Mouse (Mus musculus) urinary bladder, postnatal 4 days (tissue): Measurements from ENCODE around the gene Angel2.
"Not testable (repeated sequence)": the region's sequence is repeated elsewhere in the genome, so short reads cannot be mapped to it uniquely, and the experiment has no call there.

Source experiments
- DNase-seq, 2 experiments: peaks; one replicate each; pipeline ENCODE4 v3.0.0; 2021 to 2022; ENCODE audit warnings: low spot score in 2 of 2

Angel2 gene

GRCm38 (mm10) chr1:190924812-190925211, at the start of gene Angel2:
Gene Angel2 (plus strand): TSS chr1:190925112.
- not testable (repeated sequence) for DNase-seq

- no peak for DNase-seq
Measured at GRCm38 (mm10) chr1:190875751-190876150, 49.2 kb upstream of the Angel2 start.

GRCm38 (mm10) chr1:190880638-190881037, 44.3 kb upstream of the Angel2 start:
- no peak for DNase-seq

GRCm38 (mm10) chr1:190881422-190881821, 43.5 kb upstream of the Angel2 start:
- no peak for DNase-seq

GRCm38 (mm10) chr1:190886014-190886413, 38.9 kb upstream of the Angel2 start:
- DNase-seq, result no peak

GRCm38 (mm10) chr1:190888031-190888430, 36.9 kb upstream of the Angel2 start:
- no peak for DNase-seq

- DNase-seq, result no peak
Measured at GRCm38 (mm10) chr1:190888646-190889045, 36.3 kb upstream of the Angel2 start.

GRCm38 (mm10) chr1:190893559-190894167, 31.2 kb upstream of the Angel2 start:
- no peak for DNase-seq

- no peak for DNase-seq
Measured at GRCm38 (mm10) chr1:190898186-190898585, 26.7 kb upstream of the Angel2 start.

GRCm38 (mm10) chr1:190898899-190899575, 25.9 kb upstream of the Angel2 start:
- DNase-seq, result no peak

- DNase-seq, result no peak
Measured at GRCm38 (mm10) chr1:190901082-190901481, 23.8 kb upstream of the Angel2 start.

- no peak for DNase-seq
Measured at GRCm38 (mm10) chr1:190904136-190904535, 20.8 kb upstream of the Angel2 start.

- no peak for DNase-seq
Measured at GRCm38 (mm10) chr1:190904714-190905113, 20.2 kb upstream of the Angel2 start.

- DNase-seq, result no peak
Measured at GRCm38 (mm10) chr1:190910836-190911235, 14.1 kb upstream of the Angel2 start.

GRCm38 (mm10) chr1:190911415-190912123, 13.3 kb upstream of the Angel2 start, which contains the start of gene Rps6kc1:
Gene Rps6kc1 (minus strand): TSS chr1:190911770.
- peak; percentile 73 to 81 for DNase-seq

GRCm38 (mm10) chr1:190912623-190913022, 12.3 kb upstream of the Angel2 start:
- no peak for DNase-seq

GRCm38 (mm10) chr1:190918938-190919337, 6.0 kb upstream of the Angel2 start:
- no peak for DNase-seq

GRCm38 (mm10) chr1:190919725-190920469, 5.0 kb upstream of the Angel2 start:
- no peak for DNase-seq

GRCm38 (mm10) chr1:190927311-190927710, 2.4 kb downstream of the Angel2 start:
- DNase-seq, result no peak

GRCm38 (mm10) chr1:190927751-190928369, 2.9 kb downstream of the Angel2 start:
- DNase-seq, result no peak

- peak; percentile 96 to 98 for DNase-seq
Measured at GRCm38 (mm10) chr1:190928370-190929009, 3.6 kb downstream of the Angel2 start.
